Mouse (Mus musculus) CH12.LX (cell line): ENCODE measurements around the gene Itga4.

Experiments
- CHD2 ChIP-seq: IDR thresholded peaks from 2 replicates; pipeline ENCODE4 v1.6.1; 2011; ENCODE audit warnings: low read length, improper control_type of control experiment
- SMC3 ChIP-seq: IDR thresholded peaks from 2 replicates; pipeline ENCODE4 v1.6.1; 2011; ENCODE audit warnings: low read depth, low read length, improper control_type of control experiment
- UBTF ChIP-seq: IDR thresholded peaks from 2 replicates; pipeline ENCODE4 v1.6.1; 2012; ENCODE audit warnings: low read depth, mild to moderate bottlenecking, inconsistent platforms, low read length, improper control_type of control experiment, moderate library complexity

GRCm38 (mm10) chr2:79357835-79358234 is 102.6 kb downstream of the Itga4 start:
- no peak for TF ChIP-seq SMC3
- no peak for TF ChIP-seq UBTF
- no peak for TF ChIP-seq CHD2
